Mouse (Mus musculus): ENCODE data around the gene Vmn1r143. TPM values are rescaled to one million over a fixed set of nuclear protein-coding genes. Genes with fewer than 3 reads are reported as not detected.
"Not testable (repeated sequence)": the region's sequence is repeated elsewhere in the genome, so short reads cannot be mapped to it uniquely, and the experiment has no call there.

The Vmn1r143 gene
- not detected in 2 replicates for polyA plus RNA-seq (2014; fragmentation: Nextera tagmentation; extraction: Ambion mirVana)

DNA sequence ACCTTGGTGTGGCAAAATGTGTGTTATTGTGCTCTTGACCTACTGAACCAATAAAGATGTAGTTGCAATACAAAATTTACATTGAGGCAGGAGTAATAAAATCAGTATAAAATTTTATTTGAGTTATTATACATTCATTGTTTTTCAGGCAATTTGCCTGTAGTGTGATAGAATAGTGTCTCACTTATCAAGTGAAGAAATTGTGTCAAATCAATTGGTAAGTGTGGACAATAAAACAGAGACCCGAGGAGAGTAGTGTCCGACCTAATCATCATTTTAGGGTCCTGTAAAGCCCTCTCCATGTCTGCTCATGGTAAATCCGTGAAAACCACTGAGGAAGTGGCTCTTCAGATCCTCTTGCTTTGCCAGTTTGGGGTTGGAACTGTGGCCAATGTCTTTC, at the start of gene Vmn1r143:
TSS of gene Vmn1r143 (plus strand) at position 301 of the 400 bp plus-strand sequence.
- not testable (repeated sequence) for ATAC-seq (ENCODE audit: insufficient number of reproducible peaks, insufficient read depth, low FRiP score, low read depth); H3K36me3 ChIP-seq (ENCODE audit: control insufficient read depth, insufficient read depth, low read length)
- WGBS, result no CpG with 5 or more reads among the region's 3 CpGs

GRCm38 (mm10) chr7:22163935-22164334, 25.2 kb upstream of the Vmn1r143 start, which contains the start of gene Vmn1r142:
Gene Vmn1r142, minus strand, starts transcription at chr7:22164035.
- not testable (repeated sequence) for H3K4me1 ChIP-seq (ENCODE audit: control insufficient read depth in 2 of 2, insufficient read depth in 2 of 2, low read length in 2 of 2); ATAC-seq (ENCODE audit: insufficient number of reproducible peaks, insufficient read depth, low FRiP score, low read depth); H3K9ac ChIP-seq (ENCODE audit: low read length); H3K27me3 ChIP-seq (ENCODE audit: control insufficient read depth, insufficient read depth, low read length); H3K4me3 ChIP-seq (ENCODE audit: control insufficient read depth in 1 of 2, insufficient read depth in 1 of 2, low read depth in 1 of 2, low read length in 2 of 2); H3K36me3 ChIP-seq (ENCODE audit: control insufficient read depth, insufficient read depth, low read length); H3K9me3 ChIP-seq (ENCODE audit: control insufficient read depth, low read length); H3K27ac ChIP-seq (replicated peaks in 1 of 2; ENCODE audit: control insufficient read depth in 1 of 2, insufficient read depth in 1 of 2, low read depth in 2 of 2, low read length in 2 of 2); H3K4me2 ChIP-seq (ENCODE audit: low read length)
- WGBS, result no CpG with 5 or more reads among the region's 3 CpGs

More for the DNA sequence above, at the start of gene Vmn1r143:
- not testable (repeated sequence) for H3K27ac ChIP-seq (replicated peaks in 1 of 2; ENCODE audit: control insufficient read depth in 1 of 2, insufficient read depth in 1 of 2, low read depth in 2 of 2, low read length in 2 of 2); H3K27me3 ChIP-seq (ENCODE audit: control insufficient read depth, insufficient read depth, low read length); H3K4me3 ChIP-seq (ENCODE audit: control insufficient read depth in 1 of 2, insufficient read depth in 1 of 2, low read depth in 1 of 2, low read length in 2 of 2); H3K9ac ChIP-seq (ENCODE audit: low read length); H3K4me1 ChIP-seq (ENCODE audit: control insufficient read depth in 2 of 2, insufficient read depth in 2 of 2, low read length in 2 of 2); H3K4me2 ChIP-seq (ENCODE audit: low read length); H3K9me3 ChIP-seq (ENCODE audit: control insufficient read depth, low read length)

DNA sequence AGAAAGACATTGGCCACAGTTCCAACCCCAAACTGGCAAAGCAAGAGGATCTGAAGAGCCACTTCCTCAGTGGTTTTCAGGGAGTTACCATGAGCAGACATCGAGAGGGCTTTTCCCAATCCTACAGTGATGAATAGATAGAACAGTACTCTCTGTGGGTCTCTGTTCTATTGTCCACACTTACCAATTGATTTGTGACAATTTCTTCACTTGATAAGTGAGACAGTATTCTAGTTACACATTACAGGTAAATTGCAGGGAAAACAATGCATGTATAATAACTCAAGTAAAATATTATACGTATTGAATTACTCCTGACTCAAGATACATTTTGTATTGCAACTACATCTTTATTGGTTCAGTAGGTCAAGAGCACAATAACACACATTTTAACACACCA, 12.0 kb downstream of the Vmn1r143 start, which contains the start of gene Gm8653:
TSS of gene Gm8653 (minus strand) at position 101 of the 400 bp plus-strand sequence.
- not testable (repeated sequence) for ATAC-seq (ENCODE audit: insufficient number of reproducible peaks, insufficient read depth, low FRiP score, low read depth); H3K4me3 ChIP-seq (ENCODE audit: control insufficient read depth in 1 of 2, insufficient read depth in 1 of 2, low read depth in 1 of 2, low read length in 2 of 2); H3K9me3 ChIP-seq (ENCODE audit: control insufficient read depth, low read length); H3K27ac ChIP-seq (replicated peaks in 1 of 2; ENCODE audit: control insufficient read depth in 1 of 2, insufficient read depth in 1 of 2, low read depth in 2 of 2, low read length in 2 of 2); H3K36me3 ChIP-seq (ENCODE audit: control insufficient read depth, insufficient read depth, low read length); H3K4me1 ChIP-seq (ENCODE audit: control insufficient read depth in 2 of 2, insufficient read depth in 2 of 2, low read length in 2 of 2); H3K9ac ChIP-seq (ENCODE audit: low read length); H3K4me2 ChIP-seq (ENCODE audit: low read length); H3K27me3 ChIP-seq (ENCODE audit: control insufficient read depth, insufficient read depth, low read length)
- WGBS, result no CpG with 5 or more reads among the region's 2 CpGs

GRCm38 (mm10) chr7:22229384-22229783, 40.2 kb downstream of the Vmn1r143 start, which contains the start of gene Gm8453:
Gene Gm8453, minus strand, starts transcription at chr7:22229484.
- ATAC-seq (ENCODE audit: insufficient number of reproducible peaks, insufficient read depth, low FRiP score, low read depth); H3K9ac ChIP-seq (ENCODE audit: low read length); H3K27ac ChIP-seq (replicated peaks in 1 of 2; ENCODE audit: control insufficient read depth in 1 of 2, insufficient read depth in 1 of 2, low read depth in 2 of 2, low read length in 2 of 2); H3K4me2 ChIP-seq (ENCODE audit: low read length); H3K36me3 ChIP-seq (ENCODE audit: control insufficient read depth, insufficient read depth, low read length); H3K9me3 ChIP-seq (ENCODE audit: control insufficient read depth, low read length); H3K27me3 ChIP-seq (ENCODE audit: control insufficient read depth, insufficient read depth, low read length); H3K4me1 ChIP-seq (ENCODE audit: control insufficient read depth in 2 of 2, insufficient read depth in 2 of 2, low read length in 2 of 2); H3K4me3 ChIP-seq (ENCODE audit: control insufficient read depth in 1 of 2, insufficient read depth in 1 of 2, low read depth in 1 of 2, low read length in 2 of 2): not testable (repeated sequence)
- 21% methylated on average over 1 of the region's 2 CpGs for WGBS

Other genes starting within 250 kb of the Vmn1r143 start
- gene Vmn1r137, start 194.8 kb upstream of the Vmn1r143 start, polyA plus RNA-seq (2014; fragmentation: Nextera tagmentation; extraction: Ambion mirVana), result not detected in 2 replicates
- gene Vmn1r138, start 160.5 kb upstream of the Vmn1r143 start, polyA plus RNA-seq (2014; fragmentation: Nextera tagmentation; extraction: Ambion mirVana), result not detected in 2 replicates
- not detected in 2 replicates for gene Gm6176, start 133.1 kb upstream of the Vmn1r143 start, polyA plus RNA-seq (2014; fragmentation: Nextera tagmentation; extraction: Ambion mirVana)
- gene Vmn1r139, start 120.3 kb upstream of the Vmn1r143 start, polyA plus RNA-seq (2014; fragmentation: Nextera tagmentation; extraction: Ambion mirVana), result not detected in 2 replicates
- not detected in 2 replicates for gene Gm16451, start 71.1 kb upstream of the Vmn1r143 start, polyA plus RNA-seq (2014; fragmentation: Nextera tagmentation; extraction: Ambion mirVana)
- not detected in 2 replicates for gene Gm10666, start 54.6 kb upstream of the Vmn1r143 start, polyA plus RNA-seq (2014; fragmentation: Nextera tagmentation; extraction: Ambion mirVana)
- not detected in 2 replicates for gene Vmn1r142, start 25.3 kb upstream of the Vmn1r143 start, polyA plus RNA-seq (2014; fragmentation: Nextera tagmentation; extraction: Ambion mirVana)
- not detected in 2 replicates for gene Gm8653, start 11.9 kb downstream of the Vmn1r143 start, polyA plus RNA-seq (2014; fragmentation: Nextera tagmentation; extraction: Ambion mirVana)
- not detected in 2 replicates for gene Gm8453, start 40.1 kb downstream of the Vmn1r143 start, polyA plus RNA-seq (2014; fragmentation: Nextera tagmentation; extraction: Ambion mirVana)
- not detected in 2 replicates for gene Gm4187, start 140.3 kb downstream of the Vmn1r143 start, polyA plus RNA-seq (2014; fragmentation: Nextera tagmentation; extraction: Ambion mirVana)
- gene Gm8660, start 181.7 kb downstream of the Vmn1r143 start, polyA plus RNA-seq (2014; fragmentation: Nextera tagmentation; extraction: Ambion mirVana), result not detected in 2 replicates
- gene Vmn1r148, start 224.2 kb downstream of the Vmn1r143 start, polyA plus RNA-seq (2014; fragmentation: Nextera tagmentation; extraction: Ambion mirVana), result not detected in 2 replicates
- not detected in 2 replicates for gene Vmn1r149, start 248.9 kb downstream of the Vmn1r143 start, polyA plus RNA-seq (2014; fragmentation: Nextera tagmentation; extraction: Ambion mirVana)